Mouse (Mus musculus) neural tube, embryonic 15.5 days (tissue): ENCODE data around the gene Ank2. TPM values are rescaled to one million over a fixed set of nuclear protein-coding genes. Genes with fewer than 3 reads are reported as not detected.
A peak's percentile ranks its signal among the peaks of the same experiment; 100 is the strongest.

ENCODE experiments used
- ATAC-seq: fragments of 200-750 bp; cut with Nextera tagmentation; 2 replicates; pipeline ENCODE4 v1.8.0; 2017; ENCODE audit warnings: mild to moderate bottlenecking, moderate TSS enrichment, moderate library complexity; ENCODE audit not compliant: low FRiP score
- H3K27ac ChIP-seq: fragments of 300-500 bp; sonication (generic); replicated peaks from 2 replicates; pipeline ENCODE4 v1.5.1; 2015; ENCODE audit warnings: mild to moderate bottlenecking, inconsistent platforms
- H3K27me3 ChIP-seq: fragments of 300-500 bp; sonication (generic); replicated peaks from 2 replicates; pipeline ENCODE4 v1.6.1; 2015; ENCODE audit warnings: inconsistent platforms
- H3K36me3 ChIP-seq: fragments of 300-500 bp; sonication (generic); 2 replicates; pipeline ENCODE4 v1.6.1; 2015; ENCODE audit warnings: inconsistent platforms
- H3K4me1 ChIP-seq: fragments of 300-500 bp; sonication (generic); 2 replicates; pipeline ENCODE4 v1.6.1; 2015; ENCODE audit warnings: inconsistent platforms
- H3K4me2 ChIP-seq: fragments of 300-500 bp; sonication (generic); 2 replicates; pipeline ENCODE4 v1.6.1; 2015; ENCODE audit warnings: inconsistent platforms, mild to moderate bottlenecking, moderate library complexity
- H3K4me3 ChIP-seq: fragments of 300-500 bp; sonication (generic); replicated peaks from 2 replicates; pipeline ENCODE4 v1.5.1; 2015; ENCODE audit warnings: mild to moderate bottlenecking, inconsistent platforms
- H3K9ac ChIP-seq: fragments of 300-500 bp; sonication (generic); replicated peaks from 2 replicates; pipeline ENCODE4 v1.6.1; 2015; ENCODE audit warnings: mild to moderate bottlenecking, inconsistent platforms
- H3K9me3 ChIP-seq: fragments of 300-500 bp; sonication (generic); replicated peaks from 2 replicates; pipeline ENCODE4 v1.6.1; 2016; ENCODE audit warnings: inconsistent platforms
- WGBS: fragments of 180-500 bp; shearing (Covaris S2); methylation state at CpG from one replicate; pipeline ENCODE4 v1.1.7; 2015; ENCODE audit warnings: mixed read lengths; 5-methylcytosine and 5-hydroxymethylcytosine counted together
- polyA plus RNA-seq: library from polyadenylated mRNA; unstranded; fragments of >200 nt; fragmentation: Nextera tagmentation; extraction: Ambion mirVana; gene quantifications from 2 replicates; pipeline ENCODE4 v1.2.1, GENCODE M21; 2015

Gene Ank2
- polyA plus RNA-seq, 1 experiment from 2014 or later = 166 TPM

- no peaks in the 10 kb centered on the region for H3K9me3 ChIP-seq
- no peak overlapping the region for H3K4me3 ChIP-seq
- 0 out of 2 replicates have a peak, but pooled peaks cover 3% of the 10 kb centered on the region for H3K4me1 ChIP-seq
- H3K9ac ChIP-seq = no peak overlapping the region
- no peaks in the 10 kb centered on the region for H3K36me3 ChIP-seq
- no peak overlapping the region for H3K27ac ChIP-seq
- H3K27me3 ChIP-seq = no peaks in the 10 kb centered on the region
- no peak overlapping the region for H3K4me2 ChIP-seq
- no peak for ATAC-seq
Measured at GRCm38 (mm10) chr3:127248611-127249010, 250.5 kb downstream of the Ank2 start.

DNA sequence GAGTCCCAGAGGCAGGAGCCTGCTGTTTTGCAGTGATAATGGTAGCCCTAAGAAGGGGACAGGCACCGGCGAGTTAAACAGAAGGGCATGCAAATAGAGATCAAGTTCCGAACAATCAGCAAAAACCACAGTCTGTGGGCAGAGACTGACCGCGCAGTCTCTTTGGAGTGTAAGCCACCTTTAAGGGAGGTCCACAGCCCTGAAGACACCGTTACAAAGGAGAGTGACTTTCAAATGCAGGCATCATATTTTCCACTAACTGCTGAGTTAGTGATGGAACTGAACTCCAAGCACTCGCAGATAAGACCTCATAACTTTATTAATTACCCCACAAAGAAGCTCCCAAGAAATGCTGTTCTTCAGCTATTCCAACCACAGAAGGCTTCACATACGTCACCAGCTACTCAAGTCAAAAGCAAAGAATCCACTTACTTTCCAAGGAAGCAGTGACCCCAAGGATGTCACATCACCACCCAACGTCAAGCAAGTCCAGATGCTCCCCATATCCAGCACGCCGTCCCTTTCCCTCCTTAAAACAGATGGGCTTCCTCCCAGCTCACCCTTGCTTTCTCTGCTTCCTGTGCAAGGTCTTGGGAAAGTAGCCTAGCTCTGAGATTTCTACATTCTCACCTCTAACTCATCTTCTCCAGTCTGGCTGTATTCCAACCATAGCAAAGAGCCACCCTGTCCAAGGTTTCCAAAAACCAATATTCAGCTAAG lies 252.0 kb downstream of the Ank2 start:
- WGBS = 90% methylated on average over 11 of the region's 11 CpGs
- Histone ChIP-seq H3K4me2 (no peak overlapping the region), H3K4me3 (no peak overlapping the region), H3K27ac (no peak overlapping the region), H3K36me3 (no peaks in the 10 kb centered on the region), H3K4me1 (0 out of 2 replicates have a peak, but pooled peaks cover 3% of the 10 kb centered on the region), H3K9ac (no peak overlapping the region), H3K27me3 (no peaks in the 10 kb centered on the region), H3K9me3 (no peaks in the 10 kb centered on the region)
- no peak for ATAC-seq

GRCm38 (mm10) chr3:127243928-127244642 lies 255.1 kb downstream of the Ank2 start:
- no peak overlapping the region for H3K9ac ChIP-seq
- peaks cover 6% of the 10 kb centered on the region; the same call in 1 of the 2 replicates for H3K4me1 ChIP-seq
- WGBS = 26% methylated on average over 10 of the region's 10 CpGs
- H3K36me3 ChIP-seq = no peaks in the 10 kb centered on the region
- no peak overlapping the region for H3K27ac ChIP-seq
- no peaks in the 10 kb centered on the region for H3K27me3 ChIP-seq
- no peak for ATAC-seq
- no peaks in the 10 kb centered on the region for H3K9me3 ChIP-seq
- no peak overlapping the region for H3K4me3 ChIP-seq
- no peak overlapping the region for H3K4me2 ChIP-seq

DNA sequence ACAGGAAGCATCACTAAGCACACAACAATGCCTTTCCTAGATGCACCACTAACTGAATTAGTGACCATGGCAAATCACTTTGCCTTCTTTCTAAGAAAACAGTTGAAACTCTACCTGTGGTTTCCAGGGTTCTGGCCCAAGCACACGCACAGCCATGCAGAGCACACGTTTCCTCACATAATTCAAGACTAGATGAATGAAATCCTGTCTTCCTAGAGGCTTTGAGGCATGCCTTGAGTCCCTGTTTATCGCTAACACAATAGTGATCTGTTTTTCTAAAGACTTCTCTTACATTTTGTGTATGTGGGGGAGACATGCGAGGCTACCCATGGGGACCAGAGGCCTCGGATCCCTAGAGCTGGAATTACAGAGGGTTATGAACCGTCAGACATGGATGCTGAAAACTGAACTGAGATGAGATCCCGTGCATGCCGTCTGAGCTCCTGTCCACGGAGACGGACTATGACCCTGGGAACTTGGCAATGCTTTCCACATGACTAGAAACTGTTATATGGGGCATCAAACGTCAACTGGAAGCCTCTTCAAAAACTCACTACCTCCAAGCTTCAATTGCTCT lies 256.8 kb downstream of the Ank2 start:
- WGBS = 78% methylated on average over 11 of the region's 11 CpGs

DNA sequence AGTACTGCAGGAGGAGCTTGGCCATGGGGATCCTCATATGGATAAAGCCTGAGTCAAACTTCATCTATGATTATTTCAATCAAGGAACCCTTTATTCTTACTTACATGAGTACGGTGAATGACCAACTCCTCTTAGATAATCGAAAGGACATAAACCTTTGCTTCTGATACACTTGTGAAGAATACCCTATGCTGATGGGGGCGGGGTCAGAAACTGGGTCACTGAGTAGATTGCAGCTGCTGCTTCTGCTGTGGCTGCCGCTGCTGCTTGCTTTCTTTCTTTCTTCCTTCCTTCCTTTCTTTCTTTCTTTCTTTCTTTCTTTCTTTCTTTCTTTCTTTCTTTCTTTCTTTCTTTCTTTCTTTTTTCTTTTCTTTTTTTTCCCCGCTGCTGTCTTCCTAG lies 263.9 kb downstream of the Ank2 start:
- Histone ChIP-seq H3K4me1 (0 out of 2 replicates have a peak, but pooled peaks cover 5% of the 10 kb centered on the region), H3K4me3 (no peak overlapping the region), H3K27ac (no peak overlapping the region), H3K27me3 (no peaks in the 10 kb centered on the region), H3K36me3 (no peaks in the 10 kb centered on the region), H3K4me2 (no peak overlapping the region), H3K9ac (no peak overlapping the region), H3K9me3 (no peaks in the 10 kb centered on the region)
- WGBS = 65% methylated on average over 5 of the region's 5 CpGs
- ATAC-seq = no peak

More for the DNA sequence above, 256.8 kb downstream of the Ank2 start:
- Histone ChIP-seq H3K27ac (no peak overlapping the region), H3K4me2 (no peak overlapping the region), H3K9ac (no peak overlapping the region), H3K27me3 (no peaks in the 10 kb centered on the region), H3K9me3 (no peaks in the 10 kb centered on the region), H3K36me3 (no peaks in the 10 kb centered on the region), H3K4me3 (no peak overlapping the region), H3K4me1 (peaks cover 6% of the 10 kb centered on the region; the same call in 1 of the 2 replicates)
- ATAC-seq = no peak

GRCm38 (mm10) chr3:127225799-127226730 lies 273.1 kb downstream of the Ank2 start:
- peak overlapping the region; percentile 86 for H3K27ac ChIP-seq
- WGBS = 4% methylated on average over 26 of the region's 26 CpGs
- peaks cover 25% of the 10 kb centered on the region for H3K4me1 ChIP-seq
- peak overlapping the region; percentile 54 for H3K4me3 ChIP-seq
- H3K36me3 ChIP-seq = no peaks in the 10 kb centered on the region
- no peaks in the 10 kb centered on the region for H3K27me3 ChIP-seq
- no peaks in the 10 kb centered on the region for H3K9me3 ChIP-seq
- ATAC-seq = peak; percentile 92
- H3K9ac ChIP-seq = peak overlapping the region; percentile 59
- peak overlapping the region; percentile 61 for H3K4me2 ChIP-seq

DNA sequence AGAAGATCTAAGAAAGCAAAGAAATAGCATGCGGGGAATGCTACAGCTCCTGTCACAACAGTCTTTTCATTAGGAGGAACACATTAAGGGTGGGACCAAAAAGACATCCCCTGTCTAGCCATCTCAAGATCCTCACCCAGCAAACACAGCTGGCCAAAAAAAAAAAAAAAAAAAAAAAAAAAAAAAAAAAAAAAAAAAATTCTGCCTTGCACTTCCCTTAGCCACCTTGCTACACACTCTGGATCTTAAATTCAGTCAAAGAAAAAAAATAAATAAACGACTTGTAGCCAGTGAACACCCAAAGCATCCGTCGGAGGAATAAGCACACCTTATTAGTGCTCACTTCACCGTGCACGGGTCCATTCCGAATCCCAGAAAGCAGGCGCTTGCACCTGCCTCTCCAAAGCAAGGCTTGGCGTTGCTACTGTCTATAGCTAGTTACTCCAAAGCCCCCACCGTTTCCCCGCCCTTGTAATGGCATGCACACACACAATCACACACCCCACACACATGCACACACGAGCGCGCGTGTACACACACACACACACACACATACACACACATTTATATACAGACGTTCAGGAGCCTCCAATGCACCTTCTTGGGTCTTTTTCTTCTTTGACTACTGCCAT lies 273.9 kb downstream of the Ank2 start:
- H3K4me3 ChIP-seq = peak overlapping the region; percentile 54
- H3K36me3 ChIP-seq = no peaks in the 10 kb centered on the region
- H3K4me1 ChIP-seq = peaks cover 25% of the 10 kb centered on the region
- peak overlapping the region; percentile 86 for H3K27ac ChIP-seq
- no peaks in the 10 kb centered on the region for H3K27me3 ChIP-seq
- peak overlapping the region; percentile 61 for H3K4me2 ChIP-seq
- peak overlapping the region; percentile 59 for H3K9ac ChIP-seq
- H3K9me3 ChIP-seq = no peaks in the 10 kb centered on the region
- WGBS = 5% methylated on average over 16 of the region's 16 CpGs
- ATAC-seq = peak; percentile 80

GRCm38 (mm10) chr3:127224315-127225166 lies 274.6 kb downstream of the Ank2 start:
- Histone ChIP-seq H3K4me2 (peak overlapping the region; percentile 61), H3K9me3 (no peaks in the 10 kb centered on the region), H3K4me3 (peak overlapping the region; percentile 54), H3K27ac (peak overlapping the region; percentile 86), H3K27me3 (no peaks in the 10 kb centered on the region), H3K4me1 (peaks cover 25% of the 10 kb centered on the region), H3K36me3 (no peaks in the 10 kb centered on the region), H3K9ac (peak overlapping the region; percentile 59)
- 32% methylated on average over 13 of the region's 13 CpGs for WGBS
- peak; percentile 46; the same call in 1 of the 2 replicates for ATAC-seq

GRCm38 (mm10) chr3:127222086-127222485 lies 277.1 kb downstream of the Ank2 start:
- WGBS = 83% methylated on average over 2 of the region's 2 CpGs
- no peaks in the 10 kb centered on the region for H3K27me3 ChIP-seq
- no peaks in the 10 kb centered on the region for H3K9me3 ChIP-seq
- ATAC-seq = no peak
- no peak overlapping the region for H3K27ac ChIP-seq
- H3K9ac ChIP-seq = no peak overlapping the region
- no peak overlapping the region for H3K4me2 ChIP-seq
- H3K4me1 ChIP-seq = peaks cover 24% of the 10 kb centered on the region
- H3K36me3 ChIP-seq = no peaks in the 10 kb centered on the region
- H3K4me3 ChIP-seq = no peak overlapping the region

- H3K4me2 ChIP-seq = no peak overlapping the region
- H3K27ac ChIP-seq = no peak overlapping the region
- no peak for ATAC-seq
- H3K9me3 ChIP-seq = no peaks in the 10 kb centered on the region
- H3K27me3 ChIP-seq = no peaks in the 10 kb centered on the region
- H3K4me1 ChIP-seq = peaks cover 13% of the 10 kb centered on the region
- H3K9ac ChIP-seq = no peak overlapping the region
- H3K36me3 ChIP-seq = no peaks in the 10 kb centered on the region
- 57% methylated on average over 9 of the region's 9 CpGs for WGBS
- no peak overlapping the region for H3K4me3 ChIP-seq
Measured at GRCm38 (mm10) chr3:127220859-127221258, 278.3 kb downstream of the Ank2 start.
